Mouse (Mus musculus) yolk sac, embryonic 10.5 days (tissue): ENCODE results near the gene Btbd3.

Source experiments
- DNase-seq: peaks from one replicate; pipeline ENCODE4 v3.0.0-alpha.2; 2017; ENCODE audit warnings: low spot score

The Btbd3 gene

GRCm38 (mm10) chr2:138531992-138532391 lies 275.6 kb downstream of the Btbd3 start:
- DNase-seq, result no peak

GRCm38 (mm10) chr2:138539655-138540054 lies 283.3 kb downstream of the Btbd3 start:
- DNase-seq, result no peak

GRCm38 (mm10) chr2:138548990-138549389 lies 292.6 kb downstream of the Btbd3 start:
- DNase-seq, result no peak

GRCm38 (mm10) chr2:138551516-138551915 lies 295.2 kb downstream of the Btbd3 start:
- no peak for DNase-seq

- DNase-seq, result peak; percentile 37
Observed at GRCm38 (mm10) chr2:138555106-138555862, 298.9 kb downstream of the Btbd3 start.

GRCm38 (mm10) chr2:138585930-138586329 lies 329.6 kb downstream of the Btbd3 start:
- DNase-seq, result peak; percentile 17

- no peak for DNase-seq
Observed at GRCm38 (mm10) chr2:138587335-138587734, 331.0 kb downstream of the Btbd3 start.

GRCm38 (mm10) chr2:138587795-138588545 lies 331.6 kb downstream of the Btbd3 start:
- DNase-seq, result no peak

GRCm38 (mm10) chr2:138589105-138589504 lies 332.7 kb downstream of the Btbd3 start:
- DNase-seq, result no peak

GRCm38 (mm10) chr2:138590307-138590706 lies 333.9 kb downstream of the Btbd3 start:
- no peak for DNase-seq

- DNase-seq, result no peak
Observed at GRCm38 (mm10) chr2:138612361-138612760, 356.0 kb downstream of the Btbd3 start.

GRCm38 (mm10) chr2:138617501-138617900 lies 361.1 kb downstream of the Btbd3 start:
- DNase-seq, result no peak
